Mouse (Mus musculus) midbrain, postnatal 0 days (tissue): ENCODE measurements around the gene Ap3b1. TPM values are rescaled to one million over a fixed set of nuclear protein-coding genes. Genes with fewer than 3 reads are reported as not detected.

Source experiments
- ATAC-seq: fragments of 200-750 bp; cut with Nextera tagmentation; 2 replicates; pipeline ENCODE4 v1.8.0; 2017; ENCODE audit warnings: moderate number of reproducible peaks, mild to moderate bottlenecking, moderate TSS enrichment, moderate library complexity; ENCODE audit not compliant: low FRiP score
- DNase-seq: peaks from one replicate; pipeline ENCODE4 v3.0.0-alpha.2; 2015; ENCODE audit warnings: low spot score
- H3K27ac ChIP-seq: fragments of 300-500 bp; sonication (generic); 2 replicates; pipeline ENCODE4 v1.5.1; 2014; ENCODE audit warnings: low read depth, mild to moderate bottlenecking, low read length, mixed read lengths
- H3K27me3 ChIP-seq: fragments of 300-500 bp; sonication (generic); 2 replicates; pipeline ENCODE4 v1.6.1; 2014; ENCODE audit warnings: low read length, control low read depth, mixed read lengths; ENCODE audit not compliant: insufficient read depth
- H3K36me3 ChIP-seq: fragments of 300-500 bp; sonication (generic); 2 replicates; pipeline ENCODE4 v1.6.1; 2014; ENCODE audit warnings: low read length, control low read depth, mixed read lengths; ENCODE audit not compliant: insufficient read depth
- H3K4me1 ChIP-seq: fragments of 300-500 bp; sonication (generic); 2 replicates; pipeline ENCODE4 v1.6.1; 2014; ENCODE audit warnings: mild to moderate bottlenecking, control low read depth, antibody characterized with exemption, low read length, mixed read lengths; ENCODE audit not compliant: insufficient read depth
- H3K4me2 ChIP-seq: fragments of 300-500 bp; sonication (generic); 2 replicates; pipeline ENCODE4 v1.6.1; 2014; ENCODE audit warnings: low read depth, mild to moderate bottlenecking, low read length, mixed read lengths; ENCODE audit not compliant: poor library complexity, severe bottlenecking
- H3K4me3 ChIP-seq: fragments of 300-500 bp; sonication (generic); 2 replicates; pipeline ENCODE4 v1.5.1; 2014; ENCODE audit warnings: low read depth, mild to moderate bottlenecking, low read length, moderate library complexity
- H3K9ac ChIP-seq: fragments of 300-500 bp; sonication (generic); replicated peaks from 2 replicates; pipeline ENCODE4 v1.6.1; 2014; ENCODE audit warnings: mild to moderate bottlenecking, low read length, moderate library complexity, mixed read lengths; ENCODE audit not compliant: poor library complexity, severe bottlenecking
- H3K9me3 ChIP-seq: fragments of 300-500 bp; sonication (generic); 2 replicates; pipeline ENCODE4 v1.6.1; 2016; ENCODE audit warnings: low read length, control low read depth
- CTCF ChIP-seq: IDR thresholded peaks from 2 replicates; pipeline ENCODE4 v1.5.1; 2016; ENCODE audit warnings: antibody characterized with exemption, mild to moderate bottlenecking
- WGBS: fragments of 180-500 bp; shearing (Covaris S2); extraction: QIAGEN DNeasy Blood & Tissue Kit; methylation state at CpG from one replicate; pipeline ENCODE4 v1.1.7; 2014; 5-methylcytosine and 5-hydroxymethylcytosine counted together
- polyA plus RNA-seq: library from polyadenylated mRNA; unstranded; fragments of >200 nt; fragmentation: Nextera tagmentation; extraction: Ambion mirVana; gene quantifications from 2 replicates; pipeline ENCODE4 v1.2.1, GENCODE M21; 2015
- total RNA-seq: library from RNA; depleted of rRNA; stranded (reverse); fragments of >200 nt; gene quantifications from 2 replicates; pipeline ENCODE4 v1.2.3, GENCODE M21; 2014

The Ap3b1 gene
- total and polyA plus RNA-seq, 2 experiments from 2014 or later, result 21.1 to 21.5 TPM

DNA sequence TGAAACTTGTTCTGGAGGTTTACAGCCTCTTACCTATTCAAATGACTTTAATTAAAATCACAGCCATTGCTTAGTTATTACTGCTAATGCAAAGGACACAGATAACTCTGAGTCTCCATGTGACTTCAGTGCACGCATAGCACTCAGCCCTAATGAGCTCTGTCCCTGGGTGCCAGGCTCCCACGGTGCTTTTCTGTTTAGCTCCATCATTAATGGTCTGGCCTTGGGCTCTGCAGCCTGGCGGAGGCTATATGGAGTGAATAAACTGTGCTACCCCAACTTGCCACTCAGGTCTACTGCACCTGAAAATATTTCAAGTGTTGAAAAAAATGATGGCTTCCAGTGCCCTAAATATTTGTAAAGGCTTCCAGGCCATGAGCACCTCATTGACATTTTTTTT lies 190.8 kb downstream of the Ap3b1 start:
- TF ChIP-seq CTCF, result no peak

DNA sequence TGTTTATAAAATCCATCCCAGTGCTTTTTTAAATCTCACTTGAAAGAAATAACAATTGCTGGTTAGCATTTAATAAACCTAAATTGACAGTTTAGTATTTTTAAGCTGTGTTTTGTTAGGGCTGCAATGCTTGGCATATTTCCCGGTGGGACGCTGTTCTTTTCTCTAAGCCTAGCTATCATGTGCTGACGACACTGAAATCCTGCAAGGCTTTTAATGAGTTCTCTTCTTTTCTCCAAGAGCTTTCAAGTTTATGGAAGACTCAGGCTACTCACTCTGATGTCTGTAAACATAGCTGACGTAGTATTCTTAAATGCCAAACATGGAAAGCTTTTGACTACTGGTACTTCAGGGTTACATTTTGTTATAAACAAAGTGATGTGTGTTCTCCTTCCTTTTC lies 191.3 kb downstream of the Ap3b1 start:
- no peak overlapping the region for H3K4me2 ChIP-seq
- no peaks in the 10 kb centered on the region for H3K27me3 ChIP-seq
- no peak for TF ChIP-seq CTCF
- DNase-seq (no peak), ATAC-seq (no peak)
- no peaks in the 10 kb centered on the region for H3K9me3 ChIP-seq
- no peak overlapping the region for H3K4me3 ChIP-seq
- H3K27ac ChIP-seq, result no peak overlapping the region
- H3K36me3 ChIP-seq, result no peaks in the 10 kb centered on the region
- no peaks in the 10 kb centered on the region for H3K4me1 ChIP-seq
- WGBS, result 38% methylated on average over 4 of the region's 4 CpGs
- H3K9ac ChIP-seq, result no peak overlapping the region

More for the DNA sequence above, 190.8 kb downstream of the Ap3b1 start:
- Histone ChIP-seq H3K27ac (no peak overlapping the region), H3K9ac (no peak overlapping the region), H3K27me3 (no peaks in the 10 kb centered on the region), H3K4me1 (no peaks in the 10 kb centered on the region), H3K4me3 (no peak overlapping the region), H3K9me3 (no peaks in the 10 kb centered on the region), H3K4me2 (no peak overlapping the region), H3K36me3 (no peaks in the 10 kb centered on the region)
- DNase-seq, result no peak
- no peak for ATAC-seq
- WGBS, result 33% methylated on average over 3 of the region's 3 CpGs

DNA sequence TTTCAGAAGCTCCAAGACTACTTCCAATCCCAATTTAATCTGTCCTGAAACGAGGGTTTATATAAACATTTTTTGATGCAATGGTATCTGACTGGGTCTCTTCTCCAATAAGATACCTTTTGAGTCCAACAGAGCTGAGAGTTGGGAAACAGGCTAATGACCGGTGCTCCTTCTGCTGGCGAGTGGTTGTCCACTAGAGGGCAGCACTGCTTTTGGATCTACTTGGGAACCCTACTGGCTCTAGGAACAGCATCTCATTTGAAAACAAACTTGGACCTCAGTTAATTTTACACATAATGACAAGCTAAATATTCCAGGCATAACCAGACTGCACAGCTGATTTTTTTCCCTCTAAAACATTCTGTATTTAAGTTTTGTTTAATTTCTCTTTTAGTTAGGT lies 201.3 kb downstream of the Ap3b1 start:
- H3K9me3 ChIP-seq, result no peaks in the 10 kb centered on the region
- peak; percentile 93 for TF ChIP-seq CTCF
- H3K27ac ChIP-seq, result no peak overlapping the region
- H3K4me3 ChIP-seq, result no peak overlapping the region
- H3K36me3 ChIP-seq, result no peaks in the 10 kb centered on the region
- DNase-seq (peak; percentile 89), ATAC-seq (no peak; the same call in 1 of the 2 replicates)
- H3K4me2 ChIP-seq, result no peak overlapping the region
- H3K9ac ChIP-seq, result no peak overlapping the region
- WGBS, result under 1% methylated on average over 3 of the region's 3 CpGs
- H3K4me1 ChIP-seq, result no peaks in the 10 kb centered on the region
- peaks cover 6% of the 10 kb centered on the region; the same call in 1 of the 2 replicates for H3K27me3 ChIP-seq

DNA sequence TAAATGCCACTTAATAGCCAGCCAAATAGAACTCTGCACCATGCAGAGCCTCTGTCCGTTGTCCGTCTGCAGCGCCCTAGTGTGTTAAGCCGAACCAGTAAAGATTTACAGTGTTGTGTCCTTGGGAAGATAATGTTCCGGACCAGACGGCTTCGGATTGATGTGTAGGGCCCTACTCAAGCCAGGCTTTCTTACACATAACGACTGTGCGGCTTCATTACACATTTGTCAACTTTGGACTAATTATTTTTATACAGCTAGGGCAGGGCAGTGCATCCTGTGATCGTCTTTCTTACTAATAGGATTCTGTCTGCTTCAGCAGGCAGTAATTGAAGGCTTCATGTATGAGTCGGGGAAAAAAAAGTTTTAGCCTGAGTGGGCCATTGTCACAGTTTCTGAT lies 202.1 kb downstream of the Ap3b1 start:
- 61% methylated on average over 11 of the region's 11 CpGs for WGBS
- Histone ChIP-seq H3K9me3 (no peaks in the 10 kb centered on the region), H3K27me3 (peaks cover 6% of the 10 kb centered on the region; the same call in 1 of the 2 replicates), H3K4me3 (no peak overlapping the region), H3K36me3 (no peaks in the 10 kb centered on the region), H3K4me1 (no peaks in the 10 kb centered on the region), H3K27ac (no peak overlapping the region), H3K9ac (no peak overlapping the region), H3K4me2 (no peak overlapping the region)
- ATAC-seq (no peak), DNase-seq (no peak)
- no peak for TF ChIP-seq CTCF

DNA sequence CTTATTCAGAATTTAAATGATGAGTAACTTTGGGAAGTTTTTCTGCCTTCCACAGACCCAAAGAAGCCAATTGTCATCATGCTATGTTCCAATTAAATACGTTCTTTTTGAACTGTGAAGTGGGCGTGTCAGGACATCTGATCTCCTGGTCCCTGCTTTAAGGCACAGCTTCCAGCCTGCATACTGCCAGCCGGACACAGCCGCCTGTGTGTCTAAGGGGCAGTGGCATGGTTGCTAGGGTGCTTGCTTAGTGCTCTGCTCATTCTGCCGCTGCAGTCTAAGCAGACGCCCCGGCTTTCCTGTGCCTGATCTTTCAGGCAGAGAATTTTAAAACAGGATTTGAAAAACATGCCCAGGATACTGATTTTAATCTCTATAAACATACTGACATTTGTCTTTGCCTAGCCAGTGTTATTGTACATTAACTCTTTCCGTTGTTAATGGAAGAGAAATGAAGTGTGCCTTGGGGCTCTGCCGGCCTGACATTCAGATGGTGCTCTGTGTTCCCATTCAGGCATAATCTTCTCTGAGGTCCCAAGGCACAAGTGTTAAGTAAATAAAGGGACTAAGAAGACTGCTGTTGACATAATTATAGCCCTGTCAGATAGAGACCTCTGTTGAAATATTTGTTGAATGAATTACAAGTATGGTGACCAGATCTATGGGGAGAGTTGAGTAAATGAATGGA lies 204.0 kb downstream of the Ap3b1 start:
- no peak overlapping the region for H3K27ac ChIP-seq
- peaks cover 6% of the 10 kb centered on the region; the same call in 1 of the 2 replicates for H3K27me3 ChIP-seq
- ATAC-seq, result no peak
- no peaks in the 10 kb centered on the region for H3K36me3 ChIP-seq
- H3K4me1 ChIP-seq, result no peaks in the 10 kb centered on the region
- no peak for TF ChIP-seq CTCF
- H3K4me2 ChIP-seq, result no peak overlapping the region
- H3K4me3 ChIP-seq, result no peak overlapping the region
- no peaks in the 10 kb centered on the region for H3K9me3 ChIP-seq
- 33% methylated on average over 9 of the region's 9 CpGs for WGBS
- no peak overlapping the region for H3K9ac ChIP-seq
- DNase-seq, result no peak

DNA sequence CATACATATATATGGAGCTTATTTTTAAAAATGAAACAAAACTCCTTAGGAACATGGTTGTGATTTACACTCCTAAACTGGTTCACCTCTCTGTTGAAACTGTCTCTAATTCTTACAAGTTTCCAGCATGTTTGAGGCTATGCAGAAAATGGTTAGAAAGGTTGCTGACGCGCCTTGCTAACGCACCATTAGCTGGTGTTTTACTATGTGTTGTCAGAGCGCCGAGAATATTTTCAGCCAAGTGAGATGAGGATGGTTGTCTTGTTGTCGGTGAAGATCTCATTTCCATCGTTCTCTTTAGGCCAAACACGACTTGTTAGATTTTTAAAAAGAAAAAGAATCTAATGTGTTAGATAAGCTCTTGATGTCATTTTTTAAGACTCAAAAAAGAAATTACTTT lies 205.1 kb downstream of the Ap3b1 start:
- peaks cover 6% of the 10 kb centered on the region; the same call in 1 of the 2 replicates for H3K27me3 ChIP-seq
- no peak for DNase-seq

More for the DNA sequence above, 205.1 kb downstream of the Ap3b1 start:
- TF ChIP-seq CTCF, result no peak
- Histone ChIP-seq H3K4me3 (no peak overlapping the region), H3K9ac (no peak overlapping the region), H3K4me1 (no peaks in the 10 kb centered on the region), H3K9me3 (no peaks in the 10 kb centered on the region), H3K36me3 (no peaks in the 10 kb centered on the region), H3K27ac (no peak overlapping the region), H3K4me2 (no peak overlapping the region)
- no peak for ATAC-seq
- WGBS, result 68% methylated on average over 8 of the region's 8 CpGs
